Mouse (Mus musculus) lung, adult 2 months (tissue): ENCODE results near the gene Gpr65.

ENCODE experiments used
- CTCF ChIP-seq: fragments of 200-500 bp; IDR thresholded peaks from 2 replicates; pipeline ENCODE4 v1.5.1; 2011; ENCODE audit warnings: mild to moderate bottlenecking, low read length, control low read depth; ENCODE audit not compliant: insufficient read depth
- POLR2A ChIP-seq: fragments of 200-500 bp; IDR thresholded peaks from 2 replicates; pipeline ENCODE4 v1.6.1; 2011; ENCODE audit warnings: low read depth, mild to moderate bottlenecking, control low read depth, low read length, borderline replicate concordance; ENCODE audit errors: extremely low read depth

DNA sequence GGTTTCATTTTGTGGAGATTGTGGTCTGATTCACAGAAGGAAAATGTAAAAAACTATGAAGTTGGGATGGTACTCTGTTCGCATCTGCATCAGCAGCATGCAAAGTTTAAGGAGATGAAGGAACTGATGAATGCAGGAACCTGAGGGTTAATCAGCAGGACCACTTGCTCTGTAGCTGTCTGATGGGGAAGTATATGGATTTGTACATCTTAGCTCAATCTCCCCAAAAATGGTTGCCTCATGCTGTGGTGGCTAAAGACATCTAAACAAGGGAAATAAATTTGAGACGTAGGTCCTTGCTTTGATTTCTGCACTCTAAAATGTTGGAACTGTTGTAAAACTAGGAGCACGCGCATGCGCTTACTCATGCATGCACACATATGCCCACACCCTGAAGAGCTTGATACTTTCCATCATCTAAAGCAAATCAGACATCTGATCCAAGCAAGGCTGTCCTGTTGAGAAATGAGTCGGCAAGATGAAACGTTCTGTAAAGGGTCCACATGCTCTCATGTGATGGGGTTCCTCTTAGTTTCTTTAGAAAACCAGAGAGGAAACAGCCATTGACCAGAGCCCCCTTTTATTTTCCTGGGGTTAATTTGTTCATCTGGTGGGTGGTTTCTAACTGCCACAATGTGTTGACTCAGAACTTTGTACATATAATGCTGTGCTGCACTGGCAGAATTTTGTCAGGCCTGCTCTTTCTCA is 43.1 kb downstream of the Gpr65 start:
- TF ChIP-seq POLR2A: no peak
- TF ChIP-seq CTCF: no peak
